Mouse (Mus musculus) forebrain, embryonic 15.5 days (tissue): ENCODE data around the gene Umad1. TPM values are rescaled to one million over a fixed set of nuclear protein-coding genes. Genes with fewer than 3 reads are reported as not detected.
"Not testable (repeated sequence)": the region's sequence is repeated elsewhere in the genome, so short reads cannot be mapped to it uniquely, and the experiment has no call there.

Experiments used
- ATAC-seq: fragments of 200-750 bp; cut with Nextera tagmentation; replicated peaks from 2 replicates; pipeline ENCODE4 v1.8.0; 2017; ENCODE audit warnings: mild to moderate bottlenecking, moderate TSS enrichment, moderate library complexity
- H3K27ac ChIP-seq: fragments of 300-500 bp; sonication (generic); replicated peaks from 2 replicates; pipeline ENCODE4 v1.5.1; 2015; ENCODE audit warnings: mild to moderate bottlenecking, inconsistent platforms
- H3K27me3 ChIP-seq: fragments of 300-500 bp; sonication (generic); 2 replicates; pipeline ENCODE4 v1.6.1; 2015; ENCODE audit warnings: inconsistent platforms
- H3K36me3 ChIP-seq: fragments of 300-500 bp; sonication (generic); 2 replicates; pipeline ENCODE4 v1.6.1; 2015; ENCODE audit warnings: mild to moderate bottlenecking, inconsistent platforms
- H3K4me1 ChIP-seq: fragments of 300-500 bp; sonication (generic); 2 replicates; pipeline ENCODE4 v1.6.1; 2015; ENCODE audit warnings: inconsistent platforms
- H3K4me2 ChIP-seq: fragments of 300-500 bp; sonication (generic); replicated peaks from 2 replicates; pipeline ENCODE4 v1.6.1; 2015; ENCODE audit warnings: mild to moderate bottlenecking, inconsistent platforms
- H3K4me3 ChIP-seq: fragments of 300-500 bp; sonication (generic); 2 replicates; pipeline ENCODE4 v1.5.1; 2015; ENCODE audit warnings: mild to moderate bottlenecking, inconsistent platforms
- H3K9ac ChIP-seq: fragments of 300-500 bp; sonication (generic); replicated peaks from 2 replicates; pipeline ENCODE4 v1.6.1; 2015; ENCODE audit warnings: mild to moderate bottlenecking, inconsistent platforms
- H3K9me3 ChIP-seq: fragments of 300-500 bp; sonication (generic); 2 replicates; pipeline ENCODE4 v1.6.1; 2016; ENCODE audit warnings: inconsistent platforms
- WGBS: fragments of 180-500 bp; shearing (Covaris S2); methylation state at CpG from one replicate; pipeline ENCODE4 v1.1.7; 2015; ENCODE audit warnings: mixed read lengths; 5-methylcytosine and 5-hydroxymethylcytosine counted together
- polyA plus RNA-seq: library from polyadenylated mRNA; unstranded; fragments of >200 nt; fragmentation: Nextera tagmentation; extraction: Ambion mirVana; gene quantifications from 2 replicates; pipeline ENCODE4 v1.2.1, GENCODE M21; 2015

Gene Umad1
- polyA plus RNA-seq, 1 experiment from 2014 or later, result 42.7 TPM

DNA sequence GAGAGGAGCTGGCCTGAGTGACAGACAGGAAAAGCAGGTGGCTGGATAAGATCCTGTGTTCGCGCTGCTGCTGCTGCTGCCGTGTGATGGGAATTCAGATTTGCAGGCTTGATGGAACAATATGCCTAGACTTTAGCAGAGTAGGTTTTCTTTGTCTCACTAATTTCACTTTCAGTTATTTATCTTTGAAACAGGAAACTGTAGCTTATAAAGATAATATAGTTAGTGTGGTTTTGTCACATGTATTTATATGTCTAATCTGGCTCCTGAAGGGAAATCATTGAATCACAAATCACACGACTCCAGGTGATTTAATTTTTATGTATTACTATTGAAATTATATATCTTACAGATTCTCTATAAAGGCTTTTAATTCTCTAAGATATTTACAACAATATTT is 24.2 kb downstream of the Umad1 start:
- no peaks in the 10 kb centered on the region for H3K9me3 ChIP-seq
- no peak overlapping the region for H3K9ac ChIP-seq
- no peak for ATAC-seq
- H3K36me3 ChIP-seq, result no peaks in the 10 kb centered on the region; the same call in 1 of the 2 replicates
- no peak overlapping the region for H3K27ac ChIP-seq
- WGBS, result 73% methylated on average over 4 of the region's 4 CpGs
- H3K4me3 ChIP-seq, result no peak overlapping the region
- H3K4me2 ChIP-seq, result no peak overlapping the region
- H3K4me1 ChIP-seq, result no peaks in the 10 kb centered on the region
- no peaks in the 10 kb centered on the region for H3K27me3 ChIP-seq

DNA sequence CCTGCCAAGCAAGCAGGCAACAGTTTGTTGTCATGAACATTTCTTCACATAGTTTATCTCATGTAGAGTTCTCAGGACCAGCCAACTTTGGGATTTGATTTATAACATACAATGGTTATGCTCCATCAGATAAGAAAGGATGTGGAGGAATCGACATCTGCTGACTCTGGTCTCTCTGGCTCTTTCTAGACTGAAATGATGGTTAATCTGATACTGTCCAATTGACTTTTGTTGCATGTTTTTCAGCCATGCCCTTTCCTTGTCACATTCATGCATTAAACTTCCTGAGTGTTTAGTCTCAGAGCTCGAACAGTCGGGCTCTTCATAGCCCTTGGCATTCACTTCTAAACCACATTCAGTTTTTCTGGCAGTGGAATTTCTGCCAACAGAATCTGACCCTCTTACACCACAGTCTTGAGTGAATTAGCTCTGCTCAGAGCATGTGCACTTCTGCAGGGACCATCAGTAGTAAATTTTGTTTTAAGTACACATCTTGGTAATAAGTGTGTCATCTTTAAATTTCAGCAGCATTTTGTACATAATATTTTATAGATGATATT is 26.4 kb downstream of the Umad1 start:
- no peaks in the 10 kb centered on the region for H3K4me1 ChIP-seq
- H3K27me3 ChIP-seq, result no peaks in the 10 kb centered on the region
- no peak for ATAC-seq
- no peak overlapping the region for H3K4me2 ChIP-seq
- H3K4me3 ChIP-seq, result no peak overlapping the region
- no peaks in the 10 kb centered on the region for H3K9me3 ChIP-seq
- H3K9ac ChIP-seq, result no peak overlapping the region
- no peak overlapping the region for H3K27ac ChIP-seq
- 70% methylated on average over 3 of the region's 3 CpGs for WGBS
- no peaks in the 10 kb centered on the region; the same call in 1 of the 2 replicates for H3K36me3 ChIP-seq

GRCm38 (mm10) chr6:8286146-8286545 is 27.1 kb downstream of the Umad1 start:
- Histone ChIP-seq H3K4me2 (no peak overlapping the region), H3K9me3 (no peaks in the 10 kb centered on the region), H3K4me1 (no peaks in the 10 kb centered on the region), H3K27ac (no peak overlapping the region), H3K36me3 (no peaks in the 10 kb centered on the region; the same call in 1 of the 2 replicates), H3K9ac (no peak overlapping the region), H3K4me3 (no peak overlapping the region), H3K27me3 (no peaks in the 10 kb centered on the region)
- 100% methylated on average over 3 of the region's 3 CpGs for WGBS
- ATAC-seq, result no peak

DNA sequence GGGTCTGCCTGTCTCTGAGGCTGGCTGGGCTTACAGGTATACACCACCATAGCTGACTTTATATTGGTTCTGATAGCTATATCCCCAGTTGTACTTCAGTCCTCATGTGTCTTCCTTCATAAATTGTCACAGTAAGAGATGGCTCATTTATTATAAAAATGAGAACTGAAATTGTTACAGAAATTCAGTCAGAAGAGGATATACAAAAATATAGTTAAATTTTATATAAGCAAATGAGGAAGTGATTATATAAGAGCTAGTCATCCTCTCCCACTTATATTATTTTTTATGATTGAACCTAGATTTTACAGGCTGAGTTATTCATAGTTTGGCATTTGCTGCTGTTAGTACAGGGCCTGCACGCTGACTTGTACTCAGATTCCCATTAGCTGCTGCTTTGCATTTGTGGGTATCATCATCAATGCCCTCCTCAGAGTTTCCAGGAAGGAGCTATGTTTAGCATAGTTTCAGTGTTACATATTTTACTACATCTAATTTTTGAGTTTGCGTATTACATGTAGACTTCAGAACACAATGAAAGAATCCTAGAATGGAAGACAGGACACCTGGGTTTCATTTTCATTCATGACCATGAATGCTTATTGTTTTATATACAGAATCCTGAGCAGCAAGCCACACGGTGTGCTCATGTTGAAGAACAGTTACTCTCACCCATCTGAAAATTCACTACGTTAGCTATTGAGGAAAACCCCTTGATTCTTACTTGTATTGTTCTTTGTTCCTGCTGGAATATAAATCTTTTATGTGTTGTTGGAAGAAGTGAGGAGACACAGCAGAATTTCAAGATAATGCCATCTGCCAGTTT is 29.9 kb downstream of the Umad1 start:
- no peak overlapping the region for H3K4me3 ChIP-seq
- no peaks in the 10 kb centered on the region for H3K36me3 ChIP-seq
- ATAC-seq, result no peak
- peaks cover 4% of the 10 kb centered on the region for H3K4me1 ChIP-seq
- 73% methylated on average over 4 of the region's 4 CpGs for WGBS
- no peak overlapping the region for H3K9ac ChIP-seq
- H3K27ac ChIP-seq, result no peak overlapping the region
- H3K4me2 ChIP-seq, result no peak overlapping the region
- H3K27me3 ChIP-seq, result no peaks in the 10 kb centered on the region
- H3K9me3 ChIP-seq, result no peaks in the 10 kb centered on the region

GRCm38 (mm10) chr6:8294048-8294784 is 35.1 kb downstream of the Umad1 start:
- ATAC-seq, result peak; percentile 90
- peaks cover 10% of the 10 kb centered on the region for H3K4me1 ChIP-seq
- H3K27ac ChIP-seq, result peak overlapping the region; percentile 2
- no peak overlapping the region for H3K4me2 ChIP-seq
- no peaks in the 10 kb centered on the region for H3K27me3 ChIP-seq
- no peaks in the 10 kb centered on the region for H3K9me3 ChIP-seq
- H3K36me3 ChIP-seq, result no peaks in the 10 kb centered on the region
- 30% methylated on average over 4 of the region's 4 CpGs for WGBS
- H3K9ac ChIP-seq, result no peak overlapping the region
- H3K4me3 ChIP-seq, result no peak overlapping the region

- no peaks in the 10 kb centered on the region for H3K9me3 ChIP-seq
- H3K4me1 ChIP-seq, result peaks cover 3% of the 10 kb centered on the region
- H3K27ac ChIP-seq, result no peak overlapping the region
- H3K9ac ChIP-seq, result no peak overlapping the region
- H3K4me2 ChIP-seq, result no peak overlapping the region
- H3K36me3 ChIP-seq, result no peaks in the 10 kb centered on the region
- H3K4me3 ChIP-seq, result no peak overlapping the region
- ATAC-seq, result peak; percentile 75
- 44% methylated on average over 6 of the region's 6 CpGs for WGBS
- H3K27me3 ChIP-seq, result no peaks in the 10 kb centered on the region
These were observed 40.2 kb downstream of the Umad1 start for GRCm38 (mm10) chr6:8299066-8299863.

DNA sequence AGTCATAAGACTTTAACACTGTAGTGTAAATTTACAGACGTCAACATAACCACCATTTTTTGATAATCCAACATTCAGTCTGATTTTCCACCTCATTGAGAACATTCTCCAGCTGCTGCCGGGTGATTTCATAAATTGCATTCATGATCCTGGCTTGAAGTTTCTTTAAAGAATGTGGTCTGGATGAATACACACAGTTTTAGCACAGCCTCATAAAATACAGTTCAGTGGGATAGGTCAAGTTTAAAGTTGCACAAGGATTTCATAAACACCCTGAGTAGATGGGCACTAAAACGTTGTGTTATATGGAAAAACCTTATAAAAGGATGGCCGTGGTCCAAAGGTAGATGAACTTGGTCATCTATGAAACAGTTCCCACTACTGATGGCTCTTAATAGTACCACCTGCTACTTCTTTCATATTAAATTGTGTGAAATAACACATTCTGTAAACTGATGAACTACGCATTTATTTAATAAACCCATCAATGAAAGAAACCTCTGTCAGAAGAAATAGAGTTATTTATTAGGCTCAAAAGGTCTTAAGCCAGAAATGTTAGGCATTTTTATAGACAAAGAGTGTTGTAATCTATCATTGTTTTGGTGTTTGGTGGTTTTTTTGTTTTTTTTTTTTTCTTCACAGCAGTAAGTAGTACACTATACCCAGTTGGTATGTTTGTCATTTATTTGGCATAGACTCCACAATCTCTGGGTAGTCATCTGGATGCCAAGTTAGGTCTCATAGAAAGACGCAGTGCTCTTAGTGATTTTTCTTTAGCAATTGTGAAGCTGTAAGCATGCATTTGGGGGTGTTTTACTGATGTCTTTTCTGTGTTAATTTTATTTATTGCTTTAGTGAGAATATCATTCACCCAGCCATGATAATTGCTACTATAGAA is 49.0 kb downstream of the Umad1 start:
- no peaks in the 10 kb centered on the region for H3K27me3 ChIP-seq
- H3K9ac ChIP-seq, result no peak overlapping the region
- no peak overlapping the region for H3K4me3 ChIP-seq
- peaks cover 8% of the 10 kb centered on the region; the same call in 1 of the 2 replicates for H3K4me1 ChIP-seq
- peak; percentile 77 for ATAC-seq
- no peaks in the 10 kb centered on the region for H3K36me3 ChIP-seq
- H3K4me2 ChIP-seq, result no peak overlapping the region
- H3K9me3 ChIP-seq, result no peaks in the 10 kb centered on the region
- 0 out of 2 replicates have a peak overlapping the region, but pooled peaks have one; percentile 12 for H3K27ac ChIP-seq
- WGBS, result 40% methylated on average over 6 of the region's 6 CpGs

DNA sequence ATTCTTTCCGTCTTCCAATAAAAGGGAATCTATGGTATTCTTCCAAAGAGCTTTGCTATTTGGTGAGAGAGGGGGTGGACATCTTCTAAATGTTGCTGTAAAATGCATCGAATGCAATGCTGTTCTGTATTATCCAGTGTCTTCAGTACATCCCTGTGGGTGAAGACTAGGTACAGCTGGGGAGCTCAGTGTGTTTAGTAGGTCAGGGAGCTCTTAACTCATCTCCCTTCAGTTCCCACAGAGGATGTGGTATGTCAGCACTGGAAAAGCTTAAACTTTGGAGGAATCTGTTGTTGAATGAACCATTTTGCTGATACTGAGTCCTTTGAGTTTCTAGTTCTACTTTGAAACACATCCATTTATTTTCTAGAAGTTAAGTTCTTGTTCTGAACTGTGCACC is 53.5 kb downstream of the Umad1 start:
- ATAC-seq, result no peak
- Histone ChIP-seq H3K27me3 (no peaks in the 10 kb centered on the region), H3K4me3 (no peak overlapping the region), H3K4me1 (peaks cover 8% of the 10 kb centered on the region; the same call in 1 of the 2 replicates), H3K36me3 (no peaks in the 10 kb centered on the region), H3K27ac (no peak overlapping the region), H3K4me2 (no peak overlapping the region), H3K9ac (no peak overlapping the region), H3K9me3 (no peaks in the 10 kb centered on the region)
- 90% methylated on average over 2 of the region's 2 CpGs for WGBS

DNA sequence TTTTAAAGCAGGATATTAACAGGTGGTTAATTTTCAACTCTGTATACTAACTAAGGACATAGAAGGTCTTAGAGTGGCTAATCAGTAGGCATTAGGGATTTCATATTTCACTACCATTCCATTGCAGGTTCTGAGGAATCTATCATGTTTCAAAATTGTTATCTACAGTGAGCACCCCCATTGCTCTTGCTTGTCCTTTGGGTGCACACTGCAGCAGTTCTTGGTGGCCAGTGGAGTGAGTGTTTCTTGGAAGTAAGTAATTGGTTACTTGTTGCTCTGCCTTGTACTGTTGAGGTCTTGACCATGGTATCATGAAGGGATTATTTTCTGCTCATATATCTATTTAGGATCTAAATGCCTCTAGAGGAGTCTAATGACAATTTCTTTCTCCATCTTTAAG is 57.1 kb downstream of the Umad1 start:
- no peaks in the 10 kb centered on the region for H3K27me3 ChIP-seq
- H3K9ac ChIP-seq, result no peak overlapping the region
- no peak for ATAC-seq
- no peak overlapping the region for H3K27ac ChIP-seq
- H3K36me3 ChIP-seq, result no peaks in the 10 kb centered on the region
- no peak overlapping the region for H3K4me2 ChIP-seq
- H3K4me3 ChIP-seq, result no peak overlapping the region
- H3K9me3 ChIP-seq, result no peaks in the 10 kb centered on the region
- H3K4me1 ChIP-seq, result no peaks in the 10 kb centered on the region

DNA sequence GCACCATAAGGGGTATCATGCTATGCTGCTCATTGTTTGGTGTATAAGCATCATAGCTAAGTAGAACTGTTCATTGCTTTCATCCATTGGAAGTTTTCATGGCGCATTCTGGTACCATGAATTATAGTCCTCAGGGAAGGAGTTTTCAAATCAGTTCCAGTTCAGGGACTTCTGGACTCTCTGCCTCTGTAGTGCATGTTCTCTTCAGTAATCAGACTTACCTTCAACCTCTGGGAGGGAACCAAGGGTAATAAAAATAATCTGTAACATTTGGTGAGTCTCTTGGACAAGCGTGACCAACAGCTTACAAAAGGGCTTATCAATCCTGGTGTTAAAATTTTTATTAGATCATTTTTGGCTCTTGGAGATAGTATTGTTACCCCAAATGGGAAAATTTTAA is 60.5 kb downstream of the Umad1 start:
- H3K4me1 ChIP-seq, result no peaks in the 10 kb centered on the region
- no peak for ATAC-seq
- H3K9me3 ChIP-seq, result no peaks in the 10 kb centered on the region
- no peak overlapping the region for H3K4me3 ChIP-seq
- H3K27me3 ChIP-seq, result no peaks in the 10 kb centered on the region
- 96% methylated on average over 2 of the region's 2 CpGs for WGBS
- no peak overlapping the region for H3K27ac ChIP-seq
- no peak overlapping the region for H3K4me2 ChIP-seq
- H3K36me3 ChIP-seq, result no peaks in the 10 kb centered on the region
- H3K9ac ChIP-seq, result no peak overlapping the region

GRCm38 (mm10) chr6:8331496-8331895 is 72.4 kb downstream of the Umad1 start:
- not testable (repeated sequence) for H3K9me3 ChIP-seq, H3K9ac ChIP-seq, H3K27me3 ChIP-seq, H3K4me3 ChIP-seq, H3K36me3 ChIP-seq, ATAC-seq, H3K4me1 ChIP-seq, H3K27ac ChIP-seq, H3K4me2 ChIP-seq
- 98% methylated on average over 3 of the region's 3 CpGs for WGBS
